Mouse (Mus musculus) megakaryocyte, embryonic 14.5 days (primary cell): ENCODE measurements around the gene Zdhhc5.

Source experiments
- FLI1 ChIP-seq: IDR thresholded peaks from 2 replicates; pipeline ENCODE4 v1.6.1; 2012; ENCODE audit warnings: low read length, inconsistent platforms, mixed read lengths
- GATA1 ChIP-seq: IDR thresholded peaks from 3 replicates; pipeline ENCODE4 v1.6.1; 2012; ENCODE audit warnings: mixed read lengths, low read length, inconsistent platforms, borderline replicate concordance

- no peak for TF ChIP-seq GATA1
- no peak for TF ChIP-seq FLI1
Measured at GRCm38 (mm10) chr2:84734351-84734864, 19.4 kb upstream of the Zdhhc5 start.
